Mouse (Mus musculus): ENCODE measurements around the gene Itgb4.

GRCm38 (mm10) chr11:115957971-115958370, 16.5 kb upstream of the Itgb4 start:
- TF ChIP-seq TAL1 (conservative IDR thresholded peaks at IDR 0.05; ENCODE audit: low read depth, low read length) (no peak), CTCF (IDR thresholded peaks at IDR 0.05; ENCODE audit: low read depth, low read length) (no peak), GATA1 (IDR thresholded peaks at IDR 0.05; ENCODE audit: borderline replicate concordance, low read length) (no peak)

Measured in G1E (cell line).